Mouse (Mus musculus) adrenal gland, adult 8-10 months (tissue): ENCODE measurements around the gene Barhl2. TPM values are rescaled to one million over a fixed set of nuclear protein-coding genes. Genes with fewer than 3 reads are reported as not detected.

Source experiments
- DNase-seq: peaks from one replicate; pipeline ENCODE4 v3.0.0; 2022
- total RNA-seq, 4 experiments: library from RNA; stranded (reverse); gene quantifications; 2 replicates each; pipeline ENCODE4 v1.2.4; 2022

Gene Barhl2
- total RNA-seq, 4 experiments from 2014 or later: not detected

- DNase-seq: no peak
Measured at GRCm38 (mm10) chr5:106454411-106455105, 3.4 kb downstream of the Barhl2 start.

GRCm38 (mm10) chr5:106453886-106454321 is 4.1 kb downstream of the Barhl2 start:
- DNase-seq: no peak

GRCm38 (mm10) chr5:106453181-106453885 is 4.6 kb downstream of the Barhl2 start:
- no peak for DNase-seq

GRCm38 (mm10) chr5:106452686-106453085 is 5.3 kb downstream of the Barhl2 start:
- no peak for DNase-seq

GRCm38 (mm10) chr5:106451681-106452440 is 6.1 kb downstream of the Barhl2 start:
- DNase-seq: no peak

- no peak for DNase-seq
Measured at GRCm38 (mm10) chr5:106450426-106451160, 7.4 kb downstream of the Barhl2 start.

- no peak for DNase-seq
Measured at GRCm38 (mm10) chr5:106449720-106450425, 8.1 kb downstream of the Barhl2 start.

- no peak for DNase-seq
Measured at GRCm38 (mm10) chr5:106448798-106449125, 9.2 kb downstream of the Barhl2 start.

- no peak for DNase-seq
Measured at GRCm38 (mm10) chr5:106447951-106448797, 9.8 kb downstream of the Barhl2 start.

GRCm38 (mm10) chr5:106447091-106447820 is 10.7 kb downstream of the Barhl2 start:
- no peak for DNase-seq

GRCm38 (mm10) chr5:106446593-106446992 is 11.4 kb downstream of the Barhl2 start:
- no peak for DNase-seq

- no peak for DNase-seq
Measured at GRCm38 (mm10) chr5:106445681-106446080, 12.3 kb downstream of the Barhl2 start.

- DNase-seq: no peak
Measured at GRCm38 (mm10) chr5:106438916-106439315, 19.1 kb downstream of the Barhl2 start.

- DNase-seq: no peak
Measured at GRCm38 (mm10) chr5:106426069-106426468, 31.9 kb downstream of the Barhl2 start.

- no peak for DNase-seq
Measured at GRCm38 (mm10) chr5:106420871-106421270, 37.1 kb downstream of the Barhl2 start.

GRCm38 (mm10) chr5:106420370-106420769 is 37.6 kb downstream of the Barhl2 start:
- no peak for DNase-seq

GRCm38 (mm10) chr5:106417210-106417609 is 40.8 kb downstream of the Barhl2 start:
- DNase-seq: peak; percentile 1

GRCm38 (mm10) chr5:106416550-106416949 is 41.4 kb downstream of the Barhl2 start:
- DNase-seq: no peak

- DNase-seq: no peak
Measured at GRCm38 (mm10) chr5:106415734-106416133, 42.2 kb downstream of the Barhl2 start.

GRCm38 (mm10) chr5:106402761-106403160 is 55.2 kb downstream of the Barhl2 start:
- DNase-seq: no peak
